Mouse (Mus musculus): Measurements from ENCODE around the gene Adprhl1.

DNA sequence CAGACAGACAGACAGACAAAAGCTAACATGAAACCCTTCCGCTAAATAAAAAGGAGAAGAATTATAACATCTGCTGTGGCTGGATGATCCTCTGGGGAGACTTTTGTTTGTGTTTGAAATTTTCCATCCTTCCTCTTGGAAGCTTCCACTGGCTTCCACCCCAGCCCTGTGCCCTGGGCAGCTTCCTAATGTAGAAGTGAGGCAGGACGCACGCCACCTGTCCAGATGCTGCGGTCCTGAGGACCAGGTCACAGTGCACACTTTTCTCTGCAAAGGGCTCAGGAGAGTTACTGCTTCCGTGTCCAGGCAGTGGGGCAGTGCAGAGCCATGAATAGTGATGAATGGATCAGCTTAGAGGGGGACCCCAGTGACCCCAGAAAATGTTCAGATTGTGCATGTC is 48.7 kb downstream of the Adprhl1 start:
- TF ChIP-seq CTCF (IDR thresholded peaks at IDR 0.05; ENCODE audit: extremely low read depth, insufficient read depth, low read length) (no peak), POLR2A (IDR thresholded peaks at IDR 0.05; ENCODE audit: extremely low read depth, insufficient read depth, low read length) (no peak)

Measured in cortical plate, adult 2 months (tissue).